Mouse (Mus musculus): ENCODE measurements around the gene Patj.
"Not testable (repeated sequence)": the region's sequence is repeated elsewhere in the genome, so short reads cannot be mapped to it uniquely, and the experiment has no call there.

The Patj gene

DNA sequence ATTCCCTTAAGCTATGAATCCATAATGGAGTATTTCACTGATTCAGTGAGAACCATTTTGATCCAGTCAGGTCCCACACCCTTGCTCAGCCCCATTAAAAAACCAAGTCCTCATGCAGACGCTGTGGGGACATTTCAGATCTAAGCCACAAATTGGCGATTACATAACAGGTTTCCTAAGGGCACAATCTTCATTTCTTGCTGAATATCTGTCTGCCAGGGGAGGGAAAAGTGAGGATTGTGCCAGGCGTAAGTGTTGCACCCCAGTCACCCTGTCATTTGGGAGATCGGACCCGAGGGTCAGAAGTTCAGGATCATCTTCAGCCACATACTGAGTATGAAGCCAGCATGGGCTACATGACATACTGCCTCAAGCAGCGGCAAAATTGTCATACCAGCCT is 171.2 kb downstream of the Patj start:
- intact Hi-C loops (cut with DNase I): no loop called here

DNA sequence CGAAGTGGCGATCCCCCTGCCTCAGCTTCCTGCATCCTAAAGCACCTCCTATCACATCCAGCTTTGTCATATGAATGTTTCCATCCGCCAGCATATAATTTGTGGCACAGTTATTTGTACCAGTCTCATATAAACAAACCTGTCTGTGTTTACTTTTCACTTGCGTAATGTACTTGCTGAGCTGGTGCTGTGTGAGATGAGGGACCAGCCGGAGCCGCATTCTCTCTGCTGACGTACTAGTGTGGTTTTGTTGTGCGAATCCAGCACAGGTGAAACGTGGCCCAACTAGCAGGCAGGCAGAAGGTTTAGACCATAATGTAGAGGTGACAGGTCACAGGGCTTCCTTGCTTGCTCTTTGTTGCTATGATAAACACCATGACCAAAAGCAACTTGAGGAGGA is 171.9 kb downstream of the Patj start:
- intact Hi-C loops (cut with DNase I): no loop called here

DNA sequence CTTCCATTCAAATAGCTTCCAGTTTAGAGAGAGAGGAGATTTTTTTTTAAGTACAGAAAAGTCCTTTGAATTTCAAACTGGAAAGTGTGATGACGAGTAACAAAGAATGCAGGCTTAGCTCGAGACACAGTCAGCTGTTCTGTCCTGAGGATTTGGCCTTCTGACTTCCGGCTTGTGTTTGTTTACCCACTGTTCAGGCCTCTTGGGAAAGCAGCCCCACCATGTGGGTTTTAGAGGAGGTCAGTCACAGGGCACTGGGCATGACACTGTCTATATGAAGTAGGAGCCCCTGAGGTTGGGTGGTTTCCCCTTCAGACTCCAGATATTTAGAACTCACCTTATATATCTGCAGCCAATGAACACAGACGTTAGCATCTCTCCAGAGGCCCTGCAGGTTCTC is 174.3 kb downstream of the Patj start:
- intact Hi-C loops (cut with DNase I): no loop called here

DNA sequence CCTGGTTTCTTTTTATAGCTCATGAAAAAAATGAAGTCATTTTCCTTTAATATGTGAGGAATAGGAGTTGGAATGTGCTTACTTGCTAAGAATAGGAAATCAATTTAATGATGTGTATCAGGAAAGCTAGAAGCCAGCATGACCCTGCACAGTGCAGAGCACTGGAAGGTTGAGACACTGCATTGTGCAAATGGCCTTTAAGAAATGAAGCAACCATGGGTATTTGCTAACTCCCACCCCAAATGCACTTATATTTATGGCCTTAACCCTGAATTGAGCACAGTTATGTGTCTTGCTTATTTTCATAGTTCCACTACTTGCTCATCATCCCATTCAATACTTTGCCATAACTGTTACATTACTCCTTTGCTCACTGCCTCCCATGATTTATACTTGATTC is 181.7 kb downstream of the Patj start:
- intact Hi-C loops (cut with DNase I): no loop called here

DNA sequence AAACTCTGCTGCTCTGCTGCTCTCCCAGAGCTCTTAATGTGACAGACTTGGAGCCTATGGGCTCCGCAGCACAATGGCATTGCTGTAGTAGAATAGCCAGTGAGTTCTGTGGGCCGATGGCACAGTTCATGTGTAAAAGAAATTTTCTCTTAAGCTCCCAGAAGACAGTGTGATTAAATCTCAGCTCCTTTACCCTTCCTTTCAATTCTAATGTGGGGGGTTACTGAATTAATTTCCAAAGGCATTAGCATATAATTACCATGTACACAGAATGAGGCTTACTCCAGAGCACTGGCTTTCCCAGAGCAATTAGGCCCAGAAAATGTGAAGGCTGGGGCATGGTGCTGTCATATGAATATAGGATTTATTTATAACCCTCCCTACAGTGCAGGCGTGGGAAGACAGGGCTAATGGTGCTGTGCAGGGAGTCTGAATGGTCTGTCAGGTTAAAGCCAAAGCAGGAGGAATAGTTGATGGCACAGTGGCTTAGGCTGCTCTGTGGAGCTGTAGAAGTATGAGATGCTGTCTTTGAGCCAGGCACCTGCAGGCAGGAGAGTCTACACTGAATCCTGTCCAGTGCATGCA is 182.5 kb downstream of the Patj start:
- intact Hi-C loops (cut with DNase I): no loop called here

DNA sequence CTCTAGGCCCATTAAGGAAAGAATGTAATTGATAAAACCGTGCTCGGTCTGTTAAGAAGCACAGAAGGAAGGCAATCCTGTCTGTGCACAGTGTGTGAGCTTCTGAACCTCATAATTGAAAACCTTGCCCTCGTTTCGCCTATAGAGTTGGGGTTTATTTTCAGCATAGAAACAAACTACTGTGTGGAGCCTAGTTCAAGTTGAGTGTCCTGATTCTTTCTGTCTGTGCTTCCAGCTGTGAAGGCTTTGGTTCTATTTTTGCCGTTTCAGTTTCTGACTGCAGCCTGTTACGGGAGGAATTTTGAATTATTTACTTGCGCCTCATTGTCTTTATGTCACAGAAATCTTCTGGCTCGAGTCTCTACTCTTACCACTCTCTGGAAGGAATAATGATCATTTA is 185.9 kb downstream of the Patj start:
- intact Hi-C loops (cut with DNase I): no loop called here

DNA sequence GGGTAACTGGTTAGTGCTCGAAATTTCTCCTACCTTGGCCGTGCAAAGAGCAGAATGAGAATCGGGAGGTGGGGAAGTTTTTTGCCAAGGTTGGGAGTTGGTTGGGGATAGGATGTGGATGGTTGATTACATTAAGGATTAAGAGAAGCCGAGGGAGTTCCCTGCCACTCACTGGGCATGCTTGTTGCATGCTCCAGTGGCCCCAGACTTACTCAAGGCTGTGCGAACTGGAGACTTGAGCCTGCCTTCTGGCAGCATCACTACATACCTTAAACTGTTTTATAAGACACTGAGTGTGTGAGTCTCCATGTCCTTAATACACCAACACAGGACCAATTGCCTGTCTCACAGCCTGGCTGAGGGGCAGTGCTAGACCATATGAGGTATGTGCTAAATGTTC is 188.4 kb downstream of the Patj start:
- intact Hi-C loops (cut with DNase I): no loop called here

DNA sequence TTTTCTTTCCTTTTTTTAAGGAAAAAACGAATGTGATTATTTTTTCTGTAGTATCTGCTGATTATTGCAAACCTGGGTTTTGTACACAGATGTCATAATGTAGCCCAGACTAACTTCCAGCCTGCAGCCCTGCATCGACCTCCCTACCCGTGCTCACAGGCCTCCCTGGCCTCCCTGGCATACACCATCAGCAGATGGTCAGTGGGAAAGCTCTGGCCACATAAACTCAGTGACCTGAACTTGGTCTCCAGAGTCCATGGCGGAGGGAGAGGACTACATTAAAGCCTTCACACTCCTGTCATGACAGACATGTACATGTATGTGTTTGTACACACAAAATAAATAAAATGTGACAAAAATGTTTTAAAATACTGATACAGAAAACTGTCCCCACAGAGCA is 190.7 kb downstream of the Patj start:
- intact Hi-C loops (cut with DNase I): no loop called here

DNA sequence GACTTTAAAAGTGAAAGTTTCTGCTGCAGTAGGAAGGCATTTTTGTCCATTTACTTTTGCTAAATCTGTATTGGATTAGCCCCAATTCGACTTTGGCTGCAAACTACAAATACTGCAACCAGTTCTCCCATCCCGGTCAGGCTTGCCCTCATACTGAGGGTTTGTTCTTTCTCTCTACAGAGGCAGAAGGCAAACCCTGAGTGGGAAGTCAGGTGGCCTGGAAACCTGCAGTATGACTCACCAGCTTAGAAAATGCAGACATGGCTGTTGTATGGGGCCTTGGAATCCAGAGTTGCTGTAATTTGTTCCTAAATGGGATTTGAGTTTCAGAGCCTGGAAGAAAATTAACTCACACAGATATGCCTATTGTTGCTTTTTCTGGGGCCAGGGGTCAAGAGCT is 192.1 kb downstream of the Patj start:
- intact Hi-C loops (cut with DNase I): no loop called here

DNA sequence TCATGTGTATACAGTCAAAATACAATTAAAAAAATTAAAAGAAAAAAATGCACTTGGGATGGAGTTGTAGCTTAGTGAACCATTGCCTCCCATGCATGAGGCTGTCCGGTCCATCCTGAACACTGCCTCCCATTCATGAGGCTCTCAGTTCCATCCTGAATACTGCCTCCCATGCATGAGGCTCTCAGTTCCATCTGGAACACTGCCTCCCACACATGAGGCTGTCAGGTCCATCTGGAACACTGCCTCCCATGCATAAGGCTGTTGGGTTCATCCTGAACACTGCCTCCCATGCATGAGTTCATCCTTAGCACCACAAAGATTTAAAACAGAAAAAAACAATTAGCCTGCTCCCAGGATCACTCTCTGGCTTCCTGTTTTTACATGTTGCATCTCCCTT is 198.4 kb downstream of the Patj start:
- intact Hi-C loops (cut with DNase I): no loop called here

DNA sequence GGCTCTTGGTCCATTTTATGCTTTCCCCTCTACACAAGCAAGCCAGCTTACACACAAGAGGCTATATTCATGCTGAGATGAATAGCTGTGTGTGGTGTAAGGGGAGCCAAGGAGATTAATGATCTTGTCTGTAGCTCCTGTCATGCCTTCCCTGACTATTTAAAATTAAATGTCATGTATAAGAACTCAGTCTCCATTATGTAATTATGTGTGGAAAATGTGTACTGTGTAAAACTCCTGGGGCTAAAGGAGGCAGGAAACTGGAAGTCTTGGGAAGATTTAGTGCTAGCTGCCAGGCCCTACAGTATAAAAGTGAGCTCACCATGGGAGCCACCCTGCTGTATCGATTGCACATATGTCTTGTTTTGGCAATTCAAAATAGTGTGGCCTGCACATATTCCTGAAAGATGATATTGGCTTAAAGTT is 203.0 kb downstream of the Patj start:
- intact Hi-C loops (cut with DNase I): no loop called here

DNA sequence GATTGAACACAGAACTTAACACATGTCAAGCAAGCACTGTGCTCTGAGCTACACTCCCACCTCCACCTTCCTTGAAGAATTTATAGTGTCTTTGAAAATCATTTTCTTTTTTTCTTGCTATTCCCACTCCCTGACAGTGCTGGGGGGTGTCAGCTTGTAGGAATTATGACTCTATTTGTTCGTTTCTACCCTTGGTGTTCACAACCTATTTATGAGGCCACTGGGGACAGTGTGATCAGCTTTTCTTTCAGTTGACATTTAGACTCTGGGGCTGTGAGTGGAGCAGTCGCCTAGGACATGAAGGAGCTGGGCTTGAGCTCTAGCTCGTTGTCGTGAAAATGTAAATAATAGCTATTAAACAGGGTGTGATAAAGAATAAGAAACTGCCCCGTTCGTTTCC is 203.8 kb downstream of the Patj start:
- intact Hi-C loops (cut with DNase I): no loop called here

DNA sequence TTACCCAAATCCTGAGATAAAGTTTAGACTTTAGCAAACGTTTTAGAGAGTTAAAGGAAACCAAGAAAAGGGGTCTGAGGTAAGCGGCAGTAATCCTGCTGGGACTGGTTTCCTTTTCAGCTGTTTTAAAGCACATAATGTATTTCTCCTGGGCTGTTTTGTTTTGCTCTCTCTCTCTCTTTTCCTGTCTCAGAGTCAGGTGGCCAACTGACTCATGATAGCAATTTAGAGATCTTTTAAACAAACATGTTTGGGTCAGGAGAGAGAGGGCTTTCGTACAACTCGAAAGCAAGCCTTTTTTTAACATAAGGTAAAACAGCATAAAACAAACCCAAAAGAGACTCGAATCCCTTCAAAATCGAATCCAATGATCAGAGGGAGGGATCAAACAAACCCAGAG is 207.5 kb downstream of the Patj start:
- intact Hi-C loops (cut with DNase I): no loop called here

DNA sequence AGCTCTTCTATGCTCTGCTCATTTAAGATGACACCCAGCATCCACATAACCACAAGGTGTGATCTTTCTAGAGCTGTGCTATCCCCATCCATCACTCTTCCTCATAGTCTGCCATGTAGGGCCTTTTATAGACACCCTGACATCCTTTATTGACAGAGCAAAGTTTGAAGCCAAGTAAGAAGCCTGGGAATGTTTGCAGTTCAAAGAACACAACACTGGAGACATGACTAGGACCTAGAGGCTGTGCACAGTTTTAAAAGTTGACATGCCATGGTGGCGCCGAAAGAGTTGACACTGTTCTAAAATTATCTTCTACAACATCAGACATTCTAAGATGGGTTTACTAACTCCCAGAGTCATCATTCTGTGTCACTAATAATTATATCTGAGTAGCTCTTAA is 214.9 kb downstream of the Patj start:
- intact Hi-C loops (cut with DNase I): no loop called here

DNA sequence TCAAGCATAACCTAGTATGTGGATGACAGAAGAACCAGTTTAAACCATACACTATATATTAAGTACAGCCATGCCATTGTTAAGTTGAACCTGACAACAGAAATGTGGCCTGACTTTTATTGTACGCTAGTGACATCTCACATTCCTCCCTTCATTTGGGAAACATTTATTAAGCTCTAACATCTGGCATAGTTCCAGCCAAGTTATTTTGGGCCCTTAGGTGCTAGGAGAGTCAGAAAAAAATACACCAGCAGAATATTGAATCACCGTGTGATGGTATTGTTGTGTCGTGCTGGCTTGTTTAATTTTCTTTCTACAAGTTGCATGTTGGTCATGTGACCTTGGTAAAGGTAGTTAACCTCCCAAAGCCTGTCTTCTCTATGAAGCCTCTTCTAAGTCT is 218.8 kb downstream of the Patj start:
- intact Hi-C loops (cut with DNase I): no loop called here

DNA sequence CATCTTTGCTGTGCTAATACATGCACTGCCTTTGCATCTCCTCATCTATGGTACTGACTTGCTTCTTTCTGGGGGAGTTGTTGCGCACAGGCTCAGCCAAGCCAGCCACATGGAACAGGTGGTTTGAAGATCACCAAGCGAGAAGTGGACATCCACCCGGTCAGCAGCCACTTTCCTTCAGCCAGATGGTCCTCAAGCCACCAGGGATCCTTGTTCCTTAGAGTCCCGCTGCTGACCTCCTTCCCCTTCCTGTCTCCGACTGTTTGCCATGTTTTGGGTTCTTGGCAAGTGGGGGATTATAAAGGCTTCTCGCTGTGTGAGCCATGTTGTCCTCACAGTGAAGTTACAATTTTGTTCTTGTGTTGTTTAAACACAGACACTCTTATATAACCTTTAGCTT is 223.6 kb downstream of the Patj start:
- intact Hi-C loops (cut with DNase I): no loop called here

DNA sequence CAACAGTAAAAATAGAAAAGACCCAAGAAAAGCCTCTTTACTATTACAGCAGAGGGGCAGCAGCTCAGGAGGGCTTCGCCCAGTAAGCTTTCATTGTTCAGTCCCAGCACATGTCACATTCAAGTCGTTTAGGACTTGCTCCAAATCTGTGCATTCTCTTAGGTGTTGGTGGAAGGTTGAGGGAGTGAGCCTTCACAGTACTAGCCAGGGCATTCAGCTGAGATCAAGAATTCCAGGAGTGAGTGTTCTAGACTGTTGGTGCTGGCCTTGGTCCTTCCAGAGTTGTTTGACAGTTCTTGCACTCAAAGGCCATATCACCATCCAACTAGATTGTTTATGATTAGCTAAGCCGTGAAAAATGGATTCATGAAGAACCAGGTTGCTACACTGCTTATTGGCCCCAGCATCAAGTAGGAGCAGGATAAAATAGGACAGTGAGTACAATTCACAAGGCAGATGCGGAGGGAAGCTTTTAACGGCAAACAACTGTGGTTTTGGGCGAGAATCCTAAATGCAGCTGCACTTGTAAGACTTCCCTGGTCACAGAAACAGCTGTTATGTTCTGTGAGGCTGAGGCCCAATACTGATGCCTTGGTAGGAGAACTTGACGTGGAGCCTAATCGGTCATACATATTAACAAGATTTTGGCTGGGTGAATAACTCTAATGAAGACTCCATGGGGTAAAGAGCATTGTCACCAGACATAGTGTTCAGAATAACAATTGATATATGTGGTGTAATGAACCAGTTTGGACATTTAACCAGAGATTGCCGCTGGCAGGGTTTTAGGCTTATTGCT is 225.6 kb downstream of the Patj start:
- intact Hi-C loops (cut with DNase I): no loop called here

DNA sequence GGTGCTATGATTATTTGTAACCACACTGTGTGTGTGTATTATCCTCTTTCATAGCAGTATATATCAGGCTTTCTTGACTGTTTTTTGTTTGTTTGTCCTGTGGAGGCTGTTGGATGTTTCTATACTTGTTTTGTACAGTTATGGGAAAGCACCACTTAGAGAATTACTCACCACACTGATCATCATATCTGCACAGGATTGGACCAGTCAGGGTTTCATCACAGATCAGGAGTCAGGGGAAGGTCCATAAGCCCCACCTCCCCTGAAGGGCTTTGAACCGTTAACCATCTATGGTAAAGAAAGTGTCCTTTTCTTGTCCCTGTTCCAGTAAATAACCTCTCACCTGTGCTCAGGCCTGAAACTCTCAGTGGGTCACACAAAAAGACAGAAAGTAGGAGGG is 226.6 kb downstream of the Patj start:
- intact Hi-C loops (cut with DNase I): no loop called here

DNA sequence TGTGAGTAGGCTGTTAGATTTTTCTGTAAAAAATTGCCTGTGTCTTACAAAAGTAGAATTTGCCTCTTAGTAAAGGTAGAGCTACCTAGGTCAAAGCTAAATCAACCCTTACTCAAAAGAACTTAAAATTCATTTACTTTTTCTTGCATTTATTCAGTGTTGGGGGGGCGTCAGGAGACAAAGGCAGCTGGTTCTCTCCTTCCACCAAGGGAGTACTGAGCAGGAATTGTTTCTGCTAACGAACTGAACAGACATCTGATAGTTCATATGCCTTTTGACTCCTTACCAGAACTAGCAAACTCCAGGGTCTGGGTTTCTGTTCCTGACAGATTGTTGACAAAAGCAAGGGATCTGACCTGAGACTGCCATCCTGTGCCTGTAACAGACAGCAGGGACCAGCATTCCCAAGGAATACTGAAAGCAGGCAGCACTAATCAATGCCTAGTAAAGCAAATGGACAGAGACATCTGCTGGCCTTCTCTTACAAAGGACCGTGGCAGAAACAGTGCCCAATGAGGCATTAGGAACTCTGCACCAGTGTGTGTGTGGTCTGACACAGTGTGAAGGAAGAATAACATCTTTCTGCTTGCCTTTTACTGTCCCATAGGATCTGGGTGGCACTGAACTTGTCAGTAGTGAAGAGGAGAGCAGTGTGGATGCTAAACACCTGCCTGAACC is 227.6 kb downstream of the Patj start:
- intact Hi-C loops (cut with DNase I): no loop called here

DNA sequence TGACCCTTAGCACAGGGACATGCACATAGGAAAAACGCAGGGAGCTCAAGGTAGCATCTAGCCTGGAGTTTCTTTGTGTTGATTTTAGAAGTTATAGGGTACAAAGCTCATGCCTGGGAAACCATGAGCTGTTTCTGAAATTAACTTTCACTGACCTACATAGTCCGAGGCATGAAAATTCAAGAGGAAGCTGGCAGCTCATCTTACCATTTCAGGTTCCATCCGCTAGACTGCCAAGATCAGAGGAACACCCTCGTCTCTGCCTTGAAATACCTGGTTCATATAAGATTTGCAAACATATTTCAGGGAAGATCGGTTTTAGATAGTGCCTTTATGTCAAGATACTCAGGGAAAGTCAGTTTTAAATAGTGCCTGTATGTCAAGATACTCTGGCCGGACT is 232.7 kb downstream of the Patj start:
- intact Hi-C loops (cut with DNase I): no loop called here

DNA sequence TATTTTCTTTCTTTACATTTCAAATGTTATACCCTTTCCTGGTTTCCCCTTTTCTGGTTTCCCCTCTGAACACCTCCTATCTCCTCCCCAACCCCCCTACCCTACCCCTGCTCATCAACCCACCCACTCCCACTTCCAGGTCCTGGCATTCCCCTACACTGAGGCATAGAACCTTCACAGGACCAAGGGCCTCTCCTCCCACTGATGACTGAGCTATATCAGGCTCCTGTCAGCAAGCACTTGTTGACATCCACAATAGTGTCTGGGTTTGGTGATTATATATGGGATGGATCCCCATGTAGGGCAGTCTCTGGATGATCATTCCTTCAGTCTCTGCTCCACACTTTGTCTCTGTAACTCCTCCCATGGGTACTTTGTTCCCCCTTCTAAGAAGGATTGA is 233.6 kb downstream of the Patj start:
- intact Hi-C loops (cut with DNase I): not testable (repeated sequence)

DNA sequence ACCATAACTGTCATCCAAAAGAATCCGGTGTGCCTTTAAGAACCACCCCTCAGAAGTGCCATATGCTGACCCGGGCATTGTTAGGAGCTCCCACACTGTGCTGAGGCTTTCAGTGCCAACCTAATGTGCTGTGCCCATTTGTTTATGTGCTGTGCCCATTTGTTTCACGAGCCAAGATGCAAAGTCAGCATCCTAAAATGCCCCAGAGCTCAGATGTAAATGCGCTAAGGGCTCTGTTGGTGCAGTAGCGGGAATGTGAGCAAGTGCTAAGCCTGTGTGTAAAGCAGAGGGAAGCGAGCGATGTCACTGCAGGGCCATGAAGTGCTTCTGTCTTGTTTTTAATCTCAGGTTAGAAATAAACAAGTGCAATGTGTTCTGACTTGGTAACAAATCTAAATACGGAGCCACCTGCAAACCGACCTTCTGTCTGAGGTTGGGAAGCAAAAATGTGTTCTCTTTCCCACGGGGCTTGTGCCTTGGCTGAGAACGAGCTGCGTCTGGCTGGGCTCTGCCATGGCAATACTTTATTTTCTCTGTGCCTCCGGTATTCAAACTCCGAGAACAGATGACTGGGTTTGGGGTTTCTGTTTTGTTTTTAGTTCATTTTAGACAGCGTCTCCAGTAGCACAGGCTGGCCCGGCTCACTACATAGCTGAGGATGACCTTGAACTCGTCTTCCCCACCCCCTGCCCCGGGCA is 239.7 kb downstream of the Patj start:
- intact Hi-C loops (cut with DNase I): no loop called here
